In the genomic region with DNA sequence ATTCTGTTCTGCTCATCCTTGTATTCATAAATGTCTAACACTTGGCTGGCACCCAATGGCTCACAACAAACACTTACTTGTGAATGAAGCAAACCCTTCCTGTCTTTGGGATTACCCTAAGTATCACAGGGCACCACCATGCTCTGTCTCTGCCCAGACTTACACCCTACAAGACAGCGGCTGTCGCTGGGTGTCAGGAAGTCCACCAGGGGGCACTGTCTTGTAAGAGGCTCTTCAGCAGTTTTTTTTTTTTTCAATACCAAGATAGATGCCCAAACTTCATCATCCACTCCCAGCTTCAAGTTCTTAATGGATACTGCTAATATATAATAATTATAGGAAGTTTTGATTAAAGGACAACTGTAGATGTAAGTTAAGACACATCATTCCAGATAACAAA, we compare ENCODE assay signal across 10 mouse cellular contexts.
DNase-seq lines count a peak whose midpoint lies in the region; ATAC-seq and TF ChIP-seq lines count a peak whose summit lies in the region.
"Had no signal": no experiment of that assay in that cellular context is flagged by ENCODE, and none has a peak within 500 bp of the region (broad histone marks: within the 10 kb centered on the region; RNA-seq: fewer than 3 reads in every experiment).

No protein-coding gene starts in this region.

- no peaks in the 10 kb centered on the region for H3K36me3 ChIP-seq in forebrain, embryonic 10.5 days (replicated peaks)
- no peaks in the 10 kb centered on the region for H3K36me3 ChIP-seq in forebrain, embryonic 15.5 days
- no peaks in the 10 kb centered on the region for H3K36me3 ChIP-seq in midbrain, embryonic 10.5 days
- H3K36me3 ChIP-seq in midbrain, embryonic 16.5 days (ENCODE audit: control insufficient read depth, insufficient read depth, low read length): no peaks in the 10 kb centered on the region
- H3K36me3 ChIP-seq in midbrain, postnatal 0 days (ENCODE audit: insufficient read depth, low read length): no peaks in the 10 kb centered on the region
- H3K36me3 ChIP-seq: heart, embryonic 13.5 days; midbrain, embryonic 12.5 days had no signal

- peak; percentile 41 for DNase-seq in forebrain, embryonic 10.5 days (ENCODE audit: extremely low spot score, low spot score)
- peak; percentile 50 for DNase-seq in midbrain, embryonic 10.5 days (ENCODE audit: low spot score)
- DNase-seq in c-Kit-positive CD71-positive TER-119-positive erythroid progenitor cells, embryonic 14.5 days (ENCODE audit: low spot score): peak; percentile 1
- peak; percentile 32 to 70 for DNase-seq in kidney, postnatal 36 days
- DNase-seq in midbrain, postnatal 0 days (ENCODE audit: low spot score): peak; percentile 84
- DNase-seq in heart, adult 8-10 months (ENCODE audit: low spot score): no peak

- 23% methylated on average over 2 of the region's 2 CpGs for WGBS in forebrain, embryonic 10.5 days
- WGBS in forebrain, embryonic 15.5 days: 14% methylated on average over 2 of the region's 2 CpGs
- WGBS in midbrain, embryonic 10.5 days: 14% methylated on average over 2 of the region's 2 CpGs
- WGBS in midbrain, embryonic 16.5 days: 19% methylated on average over 2 of the region's 2 CpGs
- WGBS in midbrain, postnatal 0 days: 21% methylated on average over 2 of the region's 2 CpGs

- H3K27ac ChIP-seq in forebrain, embryonic 10.5 days: no peak overlapping the region
- H3K27ac ChIP-seq in forebrain, embryonic 15.5 days (replicated peaks): no peak overlapping the region
- H3K27ac ChIP-seq in midbrain, embryonic 10.5 days (replicated peaks): no peak overlapping the region
- no peak overlapping the region for H3K27ac ChIP-seq in midbrain, embryonic 16.5 days (ENCODE audit: low read length)
- H3K27ac ChIP-seq in midbrain, postnatal 0 days (ENCODE audit: low read depth, low read length): no peak overlapping the region
- H3K27ac ChIP-seq: heart, embryonic 13.5 days; midbrain, embryonic 12.5 days had no signal

- H3K9me3 ChIP-seq in forebrain, embryonic 10.5 days: no peaks in the 10 kb centered on the region
- no peaks in the 10 kb centered on the region for H3K9me3 ChIP-seq in forebrain, embryonic 15.5 days
- no peaks in the 10 kb centered on the region for H3K9me3 ChIP-seq in midbrain, embryonic 10.5 days (replicated peaks)
- no peaks in the 10 kb centered on the region for H3K9me3 ChIP-seq in midbrain, embryonic 16.5 days (replicated peaks; ENCODE audit: control insufficient read depth, low read length, poor library complexity, severe bottlenecking)
- H3K9me3 ChIP-seq in midbrain, postnatal 0 days (ENCODE audit: low read length): no peaks in the 10 kb centered on the region
- H3K9me3 ChIP-seq: heart, embryonic 13.5 days; midbrain, embryonic 12.5 days had no signal

- no peak overlapping the region for H3K9ac ChIP-seq in forebrain, embryonic 15.5 days (replicated peaks)
- H3K9ac ChIP-seq in midbrain, embryonic 16.5 days (ENCODE audit: low read depth, low read length): no peak overlapping the region
- H3K9ac ChIP-seq in midbrain, postnatal 0 days (replicated peaks; ENCODE audit: low read length, poor library complexity, severe bottlenecking): no peak overlapping the region
- H3K9ac ChIP-seq: heart, embryonic 13.5 days; midbrain, embryonic 12.5 days had no signal

- ATAC-seq in forebrain, embryonic 15.5 days (replicated peaks): no peak
- no peak for ATAC-seq in midbrain, embryonic 16.5 days
- ATAC-seq in midbrain, postnatal 0 days (ENCODE audit: low FRiP score): no peak

- H3K4me1 ChIP-seq in forebrain, embryonic 10.5 days: peaks cover 24% of the 10 kb centered on the region
- peaks cover 24% of the 10 kb centered on the region for H3K4me1 ChIP-seq in forebrain, embryonic 15.5 days
- H3K4me1 ChIP-seq in midbrain, embryonic 10.5 days: peaks cover 20% of the 10 kb centered on the region
- H3K4me1 ChIP-seq in midbrain, embryonic 16.5 days (ENCODE audit: control insufficient read depth, insufficient read depth, low read length): peaks cover 16% of the 10 kb centered on the region
- no peaks in the 10 kb centered on the region for H3K4me1 ChIP-seq in midbrain, postnatal 0 days (ENCODE audit: insufficient read depth, low read length)
- H3K4me1 ChIP-seq: heart, embryonic 13.5 days had no signal

- no peak overlapping the region for H3K4me3 ChIP-seq in forebrain, embryonic 10.5 days
- H3K4me3 ChIP-seq in forebrain, embryonic 15.5 days: no peak overlapping the region
- H3K4me3 ChIP-seq in midbrain, embryonic 10.5 days: no peak overlapping the region
- H3K4me3 ChIP-seq in midbrain, embryonic 16.5 days (ENCODE audit: low read depth, low read length): no peak overlapping the region
- H3K4me3 ChIP-seq in midbrain, postnatal 0 days (ENCODE audit: low read depth, low read length): no peak overlapping the region
- H3K4me3 ChIP-seq: heart, embryonic 13.5 days; midbrain, embryonic 12.5 days had no signal

- no peak overlapping the region for H3K4me2 ChIP-seq in forebrain, embryonic 15.5 days (replicated peaks)
- H3K4me2 ChIP-seq in midbrain, embryonic 16.5 days (ENCODE audit: low read length): no peak overlapping the region
- H3K4me2 ChIP-seq in midbrain, postnatal 0 days (ENCODE audit: low read depth, low read length, poor library complexity, severe bottlenecking): no peak overlapping the region
- H3K4me2 ChIP-seq: heart, embryonic 13.5 days; midbrain, embryonic 12.5 days had no signal

- peak; percentile 66 for TF ChIP-seq CTCF in midbrain, postnatal 0 days (IDR thresholded peaks at IDR 0.05)

- H3K27me3 ChIP-seq in forebrain, embryonic 10.5 days (ENCODE audit: poor library complexity, severe bottlenecking): peaks cover 20% of the 10 kb centered on the region
- H3K27me3 ChIP-seq in forebrain, embryonic 15.5 days: no peaks in the 10 kb centered on the region
- peaks cover 9% of the 10 kb centered on the region; the same call in 1 of the 2 replicates for H3K27me3 ChIP-seq in midbrain, embryonic 10.5 days (ENCODE audit: low read depth, poor library complexity, severe bottlenecking)
- H3K27me3 ChIP-seq in midbrain, embryonic 16.5 days (ENCODE audit: control insufficient read depth, insufficient read depth, low read depth, low read length): no peaks in the 10 kb centered on the region
- H3K27me3 ChIP-seq in midbrain, postnatal 0 days (ENCODE audit: insufficient read depth, low read length): no peaks in the 10 kb centered on the region
- H3K27me3 ChIP-seq: heart, embryonic 13.5 days had no signal
